Mouse (Mus musculus): ENCODE measurements around the gene Hnrnpul2. TPM values are rescaled to one million over a fixed set of nuclear protein-coding genes. Genes with fewer than 3 reads are reported as not detected.

Hnrnpul2 gene
- polyA plus RNA-seq, 1 experiment from 2014 or later = 5.2 TPM

Other genes starting within 250 kb of the Hnrnpul2 start
- not detected for gene Slc22a8, start 228.8 kb upstream of the Hnrnpul2 start, polyA plus RNA-seq (2017; shearing (Covaris generic))
- gene Slc22a6, start 202.0 kb upstream of the Hnrnpul2 start, polyA plus RNA-seq (2017; shearing (Covaris generic)) = not detected
- gene Chrm1, start 156.2 kb upstream of the Hnrnpul2 start, polyA plus RNA-seq (2017; shearing (Covaris generic)) = not detected
- 89.7 TPM for gene Slc3a2, start 96.6 kb upstream of the Hnrnpul2 start, polyA plus RNA-seq (2017; shearing (Covaris generic))
- gene Wdr74, start 84.2 kb upstream of the Hnrnpul2 start, polyA plus RNA-seq (2017; shearing (Covaris generic)) = 107 TPM
- gene 1700092M07Rik, start 79.3 kb upstream of the Hnrnpul2 start, polyA plus RNA-seq (2017; shearing (Covaris generic)) = 1.3 TPM
- gene Stx5a, start 78.6 kb upstream of the Hnrnpul2 start, polyA plus RNA-seq (2017; shearing (Covaris generic)) = 183 TPM
- 267 TPM for gene Nxf1, start 62.9 kb upstream of the Hnrnpul2 start, polyA plus RNA-seq (2017; shearing (Covaris generic))
- 114 TPM for gene Tmem223, start 49.0 kb upstream of the Hnrnpul2 start, polyA plus RNA-seq (2017; shearing (Covaris generic))
- gene Tmem179b, start 45.5 kb upstream of the Hnrnpul2 start, polyA plus RNA-seq (2017; shearing (Covaris generic)) = 189 TPM
- gene Taf6l, start 33.6 kb upstream of the Hnrnpul2 start, polyA plus RNA-seq (2017; shearing (Covaris generic)) = 4.1 TPM
- 194 TPM for gene Polr2g, start 21.4 kb upstream of the Hnrnpul2 start, polyA plus RNA-seq (2017; shearing (Covaris generic))
- gene Zbtb3, start 17.5 kb upstream of the Hnrnpul2 start, polyA plus RNA-seq (2017; shearing (Covaris generic)) = 4.8 TPM
- 52.7 TPM for gene Ttc9c, start 677 bp upstream of the Hnrnpul2 start, polyA plus RNA-seq (2017; shearing (Covaris generic))
- not detected for gene AC129217.1, start 9.8 kb downstream of the Hnrnpul2 start, polyA plus RNA-seq (2017; shearing (Covaris generic))
- 120 TPM for gene Bscl2, start 17.5 kb downstream of the Hnrnpul2 start, polyA plus RNA-seq (2017; shearing (Covaris generic))
- 0.36 TPM for gene Gng3, start 19.2 kb downstream of the Hnrnpul2 start, polyA plus RNA-seq (2017; shearing (Covaris generic))
- 0.11 TPM for gene Lrrn4cl, start 30.8 kb downstream of the Hnrnpul2 start, polyA plus RNA-seq (2017; shearing (Covaris generic))
- gene Ubxn1, start 51.5 kb downstream of the Hnrnpul2 start, polyA plus RNA-seq (2017; shearing (Covaris generic)) = 163 TPM
- 103 TPM for gene Uqcc3, start 60.9 kb downstream of the Hnrnpul2 start, polyA plus RNA-seq (2017; shearing (Covaris generic))
- 88.4 TPM for gene Lbhd1, start 63.7 kb downstream of the Hnrnpul2 start, polyA plus RNA-seq (2017; shearing (Covaris generic))
- gene Gm49403, start 63.9 kb downstream of the Hnrnpul2 start, polyA plus RNA-seq (2017; shearing (Covaris generic)) = not detected
- 66.5 TPM for gene 1810009A15Rik, start 68.8 kb downstream of the Hnrnpul2 start, polyA plus RNA-seq (2017; shearing (Covaris generic))
- gene Gm49416, start 68.9 kb downstream of the Hnrnpul2 start, polyA plus RNA-seq (2017; shearing (Covaris generic)) = not detected
- gene Ints5, start 73.0 kb downstream of the Hnrnpul2 start, polyA plus RNA-seq (2017; shearing (Covaris generic)) = 38.9 TPM
- gene Ganab, start 78.1 kb downstream of the Hnrnpul2 start, polyA plus RNA-seq (2017; shearing (Covaris generic)) = 138 TPM
- 27.6 TPM for gene B3gat3, start 100.4 kb downstream of the Hnrnpul2 start, polyA plus RNA-seq (2017; shearing (Covaris generic))
- gene Rom1, start 109.3 kb downstream of the Hnrnpul2 start, polyA plus RNA-seq (2017; shearing (Covaris generic)) = 10.9 TPM
- 59.8 TPM for gene Eml3, start 109.5 kb downstream of the Hnrnpul2 start, polyA plus RNA-seq (2017; shearing (Covaris generic))
- 130 TPM for gene Mta2, start 121.9 kb downstream of the Hnrnpul2 start, polyA plus RNA-seq (2017; shearing (Covaris generic))
- gene Tut1, start 133.8 kb downstream of the Hnrnpul2 start, polyA plus RNA-seq (2017; shearing (Covaris generic)) = 49.0 TPM
- 342 TPM for gene Eef1g, start 147.0 kb downstream of the Hnrnpul2 start, polyA plus RNA-seq (2017; shearing (Covaris generic))
- 81.5 TPM for gene Ahnak, start 169.3 kb downstream of the Hnrnpul2 start, polyA plus RNA-seq (2017; shearing (Covaris generic))